Mouse (Mus musculus) monocyte, adult 2 months (primary cell): ENCODE data around the gene Dlx2.

Source experiments
- DNase-seq, 2 experiments: peaks; one replicate each; pipeline ENCODE4 v3.0.0; 2022; ENCODE audit warnings: low spot score in 2 of 2, low read depth in 1 of 2

The Dlx2 gene

GRCm38 (mm10) chr2:71512326-71512725 is 34.2 kb downstream of the Dlx2 start:
- DNase-seq = no peak

- DNase-seq = no peak
Measured at GRCm38 (mm10) chr2:71511209-71511608, 35.3 kb downstream of the Dlx2 start.

DNA sequence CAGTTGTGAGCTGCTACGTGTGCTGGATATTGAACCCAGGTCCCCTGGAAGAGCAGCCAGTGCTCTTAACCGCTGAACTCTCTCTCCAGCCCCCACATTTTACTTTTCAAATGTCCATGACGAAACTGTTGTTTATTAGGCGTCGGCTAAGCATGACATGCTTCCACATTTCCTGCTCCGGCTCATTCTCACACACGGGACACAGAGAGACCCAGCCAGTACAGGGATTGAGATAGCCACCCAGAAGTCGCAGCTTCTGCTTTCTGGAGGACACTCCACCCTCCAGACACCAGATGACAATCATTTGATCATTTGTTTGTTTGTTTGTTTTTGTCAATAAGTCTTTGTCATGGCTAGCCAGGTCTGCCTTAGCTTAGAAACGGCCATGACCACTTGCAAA is 41.7 kb downstream of the Dlx2 start:
- DNase-seq = no peak

- peak; percentile 32 to 66 for DNase-seq
Measured at GRCm38 (mm10) chr2:71499276-71500230, 47.0 kb downstream of the Dlx2 start.

DNA sequence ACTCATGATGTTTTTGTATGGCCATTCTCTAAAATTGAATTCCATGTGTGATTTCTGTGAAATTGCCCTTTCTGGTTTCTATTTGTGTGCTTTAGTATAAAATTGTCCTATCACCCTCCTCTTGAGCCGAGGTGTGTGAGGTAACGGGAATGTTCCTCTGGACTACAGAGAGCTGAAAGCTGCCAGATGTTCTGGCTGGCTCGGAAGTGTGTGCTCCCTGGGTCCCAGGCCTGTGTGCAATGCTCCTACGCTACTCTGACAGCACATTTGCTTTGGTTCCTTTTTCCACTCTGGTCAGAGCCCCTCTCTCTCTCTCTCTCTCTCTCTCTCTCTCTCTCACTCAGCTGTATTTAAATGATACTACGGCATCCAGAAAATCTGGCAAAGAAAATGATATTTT is 49.4 kb downstream of the Dlx2 start:
- no peak for DNase-seq

- DNase-seq = no peak
Measured at GRCm38 (mm10) chr2:71494971-71495370, 51.6 kb downstream of the Dlx2 start.

DNA sequence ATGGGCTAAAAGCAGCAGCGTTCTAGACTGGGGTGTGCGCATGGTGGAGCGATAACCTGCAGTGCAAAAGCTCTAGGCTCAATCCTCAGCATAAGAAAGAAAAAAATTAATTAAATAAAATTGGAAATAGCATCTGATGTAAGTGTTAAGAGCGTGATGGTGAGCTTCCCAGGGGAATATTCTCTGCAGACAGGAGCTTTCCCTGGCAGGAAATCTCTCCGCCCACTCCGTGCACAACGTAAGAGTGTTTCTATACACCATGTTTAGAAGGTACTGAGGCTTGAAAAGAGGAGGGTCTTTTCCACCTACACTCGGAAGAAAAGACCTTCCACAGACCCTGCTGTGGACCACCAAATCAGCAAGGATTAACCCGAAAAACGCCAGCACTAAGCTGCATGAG is 52.1 kb downstream of the Dlx2 start:
- DNase-seq = no peak
